Mouse (Mus musculus) ES-E14 (cell line): ENCODE results near the gene Bcl7a. TPM values are rescaled to one million over a fixed set of nuclear protein-coding genes. Genes with fewer than 3 reads are reported as not detected.

Experiments used
- DNase-seq: peaks from one replicate; pipeline ENCODE4 v3.0.0-alpha.2; 2013; ENCODE audit warnings: low read depth, low spot score
- H3K27ac ChIP-seq: 2 replicates; pipeline ENCODE4 v1.5.1; 2012; ENCODE audit warnings: low read depth, mild to moderate bottlenecking, low read length, moderate library complexity, mixed read lengths; ENCODE audit not compliant: poor library complexity, insufficient read depth, severe bottlenecking
- H3K36me3 ChIP-seq: 2 replicates; pipeline ENCODE4 v1.6.1; 2012; ENCODE audit warnings: mild to moderate bottlenecking, low read length, moderate library complexity, mixed read lengths; ENCODE audit not compliant: control insufficient read depth, poor library complexity, insufficient read depth, severe bottlenecking
- H3K4me1 ChIP-seq, 2 experiments: fragments of 150-350 bp in 1 of 2; sonication (generic) in 1 of 2; 2 replicates each; pipeline ENCODE4 v1.6.1; 2012; ENCODE audit warnings: low read length in 2 of 2, mild to moderate bottlenecking in 1 of 2, mixed read lengths in 1 of 2; ENCODE audit not compliant: control insufficient read depth in 2 of 2, insufficient read depth in 2 of 2, poor library complexity in 1 of 2
- H3K4me3 ChIP-seq, 2 experiments: fragments of 150-350 bp in 1 of 2; sonication (generic) in 1 of 2; 2 replicates each; pipeline ENCODE4 v1.5.1; 2012; ENCODE audit warnings: low read length in 2 of 2, low read depth in 1 of 2, mild to moderate bottlenecking in 1 of 2, mixed read lengths in 1 of 2; ENCODE audit not compliant: insufficient read depth in 1 of 2, poor library complexity in 1 of 2, severe bottlenecking in 1 of 2
- H3K9ac ChIP-seq: 2 replicates; pipeline ENCODE4 v1.6.1; 2012; ENCODE audit warnings: low read depth, mild to moderate bottlenecking, low read length, mixed read lengths; ENCODE audit not compliant: poor library complexity, insufficient read depth, severe bottlenecking
- H3K9me3 ChIP-seq: fragments of 150-350 bp; sonication (generic); 2 replicates; pipeline ENCODE4 v1.6.1; 2012; ENCODE audit warnings: low read depth, mild to moderate bottlenecking, low read length; ENCODE audit not compliant: control insufficient read depth, insufficient read depth
- CHD2 ChIP-seq: IDR thresholded peaks from 2 replicates; pipeline ENCODE4 v1.6.1; 2014; ENCODE audit warnings: mild to moderate bottlenecking, low read depth, low read length, inconsistent platforms
- HCFC1 ChIP-seq: IDR thresholded peaks from 2 replicates; pipeline ENCODE4 v1.6.1; 2012; ENCODE audit warnings: low read length, inconsistent platforms, borderline replicate concordance; ENCODE audit not compliant: insufficient read depth
- MAFK ChIP-seq: IDR thresholded peaks from 2 replicates; pipeline ENCODE4 v1.6.1; 2014; ENCODE audit warnings: mild to moderate bottlenecking, low read depth, low read length, inconsistent platforms; ENCODE audit not compliant: insufficient read depth
- ZC3H11A ChIP-seq: IDR thresholded peaks from 2 replicates; pipeline ENCODE4 v1.6.1; 2012; ENCODE audit warnings: low read depth, mild to moderate bottlenecking, inconsistent platforms, low read length, borderline replicate concordance
- ZNF384 ChIP-seq: IDR thresholded peaks from 2 replicates; pipeline ENCODE4 v1.6.1; 2012; ENCODE audit warnings: low read depth, low read length, inconsistent platforms
- in situ Hi-C, 2 experiments: fragments of 600-800 bp; cut with MboI; formaldehyde crosslinking; loops; one replicate each; pipeline ENCODE4 v1.15.1; 2025; ENCODE audit warnings: low sequenced_read_pairs in 2 of 2, inconsistent platforms in 1 of 2; ENCODE audit not compliant: unreplicated experiment in 2 of 2
- total RNA-seq: library from RNA; depleted of rRNA; stranded (reverse); fragments of 300-350 nt; gene quantifications from 2 replicates; pipeline ENCODE4 v1.2.3, GENCODE M21; 2012

The Bcl7a gene
- total RNA-seq, 1 experiment: 8.0 TPM

DNA sequence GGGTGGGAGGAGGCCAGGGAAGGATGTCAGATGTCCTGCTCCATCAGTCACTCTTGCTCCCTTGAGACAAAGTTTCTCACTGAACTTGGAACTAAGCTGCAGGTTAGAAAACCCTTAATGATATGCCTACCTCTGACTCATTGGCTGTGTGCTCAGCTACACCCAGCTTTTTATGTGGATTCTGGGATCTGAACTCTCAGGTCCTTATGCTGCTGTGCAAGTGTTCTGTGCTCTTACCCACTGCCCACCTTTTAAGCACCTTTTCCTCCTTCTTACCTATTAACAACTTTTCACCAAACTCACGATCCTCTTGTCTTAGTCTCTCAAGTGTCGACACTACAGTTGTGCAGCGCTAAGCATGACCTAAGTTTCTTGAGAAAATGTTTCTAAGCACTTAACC lies 60.8 kb downstream of the Bcl7a start:
- in situ Hi-C loops: no loop called here
- H3K9me3 ChIP-seq: no peaks in the 10 kb centered on the region
- H3K36me3 ChIP-seq: no peaks in the 10 kb centered on the region
- no peak overlapping the region for H3K4me3 ChIP-seq
- no peak for DNase-seq
- no peaks in the 10 kb centered on the region; a peak in 1 of 4 replicates for H3K4me1 ChIP-seq
- TF ChIP-seq CHD2 (no peak), MAFK (no peak), ZC3H11A (no peak), ZNF384 (no peak), HCFC1 (no peak)
- H3K27ac ChIP-seq: no peak overlapping the region
- H3K9ac ChIP-seq: no peak overlapping the region

GRCm38 (mm10) chr5:123406952-123407351 lies 63.3 kb downstream of the Bcl7a start:
- in situ Hi-C loops: no loop called here
- no peaks in the 10 kb centered on the region for H3K9me3 ChIP-seq
- DNase-seq: no peak
- no peak overlapping the region for H3K9ac ChIP-seq
- no peak overlapping the region for H3K4me3 ChIP-seq
- no peaks in the 10 kb centered on the region; a peak in 1 of 4 replicates for H3K4me1 ChIP-seq
- no peaks in the 10 kb centered on the region for H3K36me3 ChIP-seq
- H3K27ac ChIP-seq: no peak overlapping the region
- TF ChIP-seq CHD2 (no peak), ZC3H11A (no peak), ZNF384 (no peak), HCFC1 (no peak), MAFK (no peak)

DNA sequence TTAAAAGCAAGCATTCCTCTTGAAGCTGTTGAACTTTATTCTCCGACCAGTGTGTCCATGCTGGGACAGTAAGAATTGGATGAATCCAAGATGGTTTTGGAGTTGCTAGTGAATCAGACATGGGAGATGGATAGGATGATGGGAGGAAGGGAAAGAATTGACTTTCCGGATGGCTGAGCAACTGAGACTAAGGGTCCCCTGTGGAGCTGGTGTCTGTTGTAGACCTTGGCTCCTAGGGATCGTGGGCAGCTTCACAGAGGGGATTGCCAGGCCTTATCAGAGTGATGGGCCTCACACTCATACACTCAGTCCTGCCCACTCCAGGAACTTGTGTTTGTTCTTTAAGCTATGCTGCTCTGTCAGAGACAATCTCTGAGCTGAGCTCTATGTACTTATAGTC lies 64.5 kb downstream of the Bcl7a start:
- no peak overlapping the region for H3K9ac ChIP-seq
- DNase-seq: no peak
- no peaks in the 10 kb centered on the region for H3K36me3 ChIP-seq
- in situ Hi-C loops: no loop called here
- H3K27ac ChIP-seq: no peak overlapping the region
- H3K4me3 ChIP-seq: no peak overlapping the region
- no peak for TF ChIP-seq ZNF384
- TF ChIP-seq HCFC1: no peak
- no peak for TF ChIP-seq ZC3H11A
- no peak for TF ChIP-seq CHD2
- no peak for TF ChIP-seq MAFK
- no peaks in the 10 kb centered on the region for H3K9me3 ChIP-seq
- H3K4me1 ChIP-seq: no peaks in the 10 kb centered on the region; a peak in 1 of 4 replicates

- in situ Hi-C loops: no loop called here
- TF ChIP-seq CHD2 (no peak), HCFC1 (no peak), ZNF384 (no peak), MAFK (no peak)
- no peak for DNase-seq
- H3K9ac ChIP-seq: no peak overlapping the region
- no peaks in the 10 kb centered on the region for H3K4me1 ChIP-seq
- no peak overlapping the region for H3K4me3 ChIP-seq
- no peaks in the 10 kb centered on the region for H3K9me3 ChIP-seq
- no peaks in the 10 kb centered on the region for H3K36me3 ChIP-seq
- H3K27ac ChIP-seq: no peak overlapping the region
Measured at GRCm38 (mm10) chr5:123412193-123412592, 68.6 kb downstream of the Bcl7a start.

DNA sequence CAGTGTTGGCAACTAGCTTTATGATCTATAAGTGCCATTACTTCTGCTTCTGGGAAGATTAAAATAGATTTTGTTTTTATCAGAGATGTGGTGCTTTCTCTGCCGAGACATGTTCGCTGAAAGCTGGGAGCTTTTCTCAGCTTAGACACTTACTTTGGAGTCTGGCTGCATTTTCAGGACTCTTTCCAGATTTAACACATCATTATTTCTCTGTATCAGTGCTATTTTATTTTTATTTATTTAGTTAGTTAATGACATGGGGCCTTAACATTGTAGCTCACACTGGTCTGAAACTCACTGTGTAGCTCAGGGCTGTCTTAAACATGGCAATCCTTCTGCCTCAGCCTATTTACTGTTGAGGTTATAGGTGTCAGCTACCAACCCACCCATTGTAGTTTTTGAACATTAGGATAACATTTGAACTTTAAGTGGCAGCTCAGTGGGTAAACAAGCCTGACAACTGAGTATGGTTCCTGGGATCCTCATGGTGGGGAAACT lies 70.3 kb downstream of the Bcl7a start:
- in situ Hi-C loops: no loop called here
- DNase-seq: no peak
- no peak overlapping the region for H3K27ac ChIP-seq
- no peaks in the 10 kb centered on the region for H3K36me3 ChIP-seq
- no peaks in the 10 kb centered on the region for H3K9me3 ChIP-seq
- no peaks in the 10 kb centered on the region for H3K4me1 ChIP-seq
- no peak overlapping the region for H3K9ac ChIP-seq
- no peak for TF ChIP-seq ZNF384
- no peak for TF ChIP-seq MAFK
- TF ChIP-seq CHD2: no peak
- no peak for TF ChIP-seq ZC3H11A
- TF ChIP-seq HCFC1: no peak
- H3K4me3 ChIP-seq: no peak overlapping the region
